Mouse (Mus musculus) brain, embryonic 14.5 days (tissue): ENCODE data around the gene Ager. TPM values are rescaled to one million over a fixed set of nuclear protein-coding genes. Genes with fewer than 3 reads are reported as not detected.
A peak's percentile ranks its signal among the peaks of the same experiment; 100 is the strongest.

Experiments
- DNase-seq: peaks from one replicate; pipeline ENCODE4 v3.0.0-alpha.2; 2011; ENCODE audit warnings: low read depth
- CTCF ChIP-seq: fragments of 200-500 bp; IDR thresholded peaks from 2 replicates; pipeline ENCODE4 v1.5.1; 2012; ENCODE audit warnings: inconsistent platforms, mild to moderate bottlenecking, moderate library complexity, borderline replicate concordance; ENCODE audit not compliant: insufficient read depth, insufficient read length; ENCODE audit errors: extremely low read depth
- POLR2A ChIP-seq: fragments of 200-500 bp; IDR thresholded peaks from 2 replicates; pipeline ENCODE4 v1.6.1; 2012; ENCODE audit warnings: mild to moderate bottlenecking, inconsistent platforms, borderline replicate concordance; ENCODE audit not compliant: poor library complexity, insufficient read depth, insufficient read length, severe bottlenecking; ENCODE audit errors: extremely low read depth
- polyA plus RNA-seq: library from polyadenylated mRNA; depleted of rRNA; stranded (reverse); fragments of >200 nt; gene quantifications from 2 replicates; pipeline ENCODE4 v1.2.3, GENCODE M21; 2012

Gene Ager
- polyA plus RNA-seq, 1 experiment = 5.1 TPM

DNA sequence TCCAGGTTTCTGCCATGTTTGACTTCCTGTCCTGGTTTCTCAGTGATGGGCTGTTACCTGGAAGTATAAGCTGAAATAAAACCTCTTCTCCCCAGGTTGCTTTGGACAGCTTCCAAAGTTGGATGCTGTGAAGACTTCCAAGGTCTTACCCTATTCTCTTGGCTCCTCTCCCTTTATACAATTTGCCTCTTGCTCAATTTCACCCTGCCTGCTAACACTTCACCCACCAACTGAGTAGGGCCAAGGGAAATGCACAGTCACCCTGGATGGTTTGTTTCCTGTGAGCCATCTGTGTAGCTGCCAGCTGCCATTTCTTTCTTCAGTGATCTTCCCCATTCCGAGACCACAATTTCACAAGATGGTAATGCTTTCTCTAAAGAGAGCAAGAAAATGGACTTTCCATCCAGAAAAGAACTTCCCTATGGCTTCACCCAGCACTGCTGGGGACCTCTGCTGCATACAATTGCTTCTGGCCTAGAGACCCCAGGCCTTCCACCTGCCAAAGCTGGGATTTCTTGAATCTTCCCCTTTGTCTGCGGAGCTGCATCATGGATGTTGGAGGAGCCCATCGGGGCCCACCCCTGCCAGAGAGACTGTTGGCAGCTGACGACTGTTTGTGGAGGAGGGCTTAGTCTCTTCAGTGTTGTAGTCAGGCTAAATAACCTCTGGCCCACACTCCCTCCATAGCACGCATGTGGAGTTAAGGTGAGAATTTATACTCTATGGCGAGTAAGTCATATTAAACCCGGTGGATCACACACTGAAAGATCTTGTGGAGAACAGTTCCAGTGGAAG lies 42.0 kb downstream of the Ager start:
- DNase-seq = no peak
- TF ChIP-seq CTCF (no peak), POLR2A (no peak)

DNA sequence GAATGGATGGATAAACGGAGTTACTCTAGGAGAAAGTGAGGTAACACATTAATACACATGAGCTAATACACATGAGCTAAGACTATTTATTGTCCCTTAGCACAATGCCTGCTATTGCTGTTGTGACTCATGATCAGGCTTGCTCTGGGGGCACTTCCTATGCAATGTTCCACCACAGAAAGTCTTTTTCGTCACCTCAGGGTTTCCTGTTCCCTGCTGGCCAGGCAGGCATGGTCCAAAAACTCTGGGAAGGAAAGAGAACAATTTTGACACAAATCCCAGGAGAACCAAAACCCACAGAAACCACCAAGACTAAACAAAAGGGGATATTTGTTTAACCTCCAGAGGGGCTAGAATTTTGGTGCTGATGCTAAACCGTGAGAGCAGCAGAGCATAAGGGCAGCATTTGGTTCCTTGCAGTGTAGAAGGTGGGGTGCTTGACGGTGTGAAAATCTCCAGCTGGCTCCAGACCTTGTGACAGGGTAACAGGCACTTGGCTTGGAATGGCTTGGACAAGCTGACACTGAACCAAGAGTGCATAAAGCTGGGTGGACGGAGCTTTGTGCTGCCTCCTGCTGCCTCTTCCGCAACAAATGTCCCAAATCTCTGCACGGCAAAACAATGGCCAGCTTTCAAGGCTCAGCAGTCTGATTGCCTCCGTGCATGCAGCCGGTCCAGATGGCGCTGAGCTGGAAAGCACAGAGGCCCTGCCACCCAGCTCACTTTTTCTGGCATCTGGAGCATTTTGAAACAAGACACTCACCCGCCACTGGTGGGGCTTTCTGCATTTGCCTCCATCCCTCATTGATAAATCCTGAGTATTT lies 43.3 kb downstream of the Ager start:
- TF ChIP-seq POLR2A = no peak
- no peak for TF ChIP-seq CTCF
- peak; percentile 85 for DNase-seq

DNA sequence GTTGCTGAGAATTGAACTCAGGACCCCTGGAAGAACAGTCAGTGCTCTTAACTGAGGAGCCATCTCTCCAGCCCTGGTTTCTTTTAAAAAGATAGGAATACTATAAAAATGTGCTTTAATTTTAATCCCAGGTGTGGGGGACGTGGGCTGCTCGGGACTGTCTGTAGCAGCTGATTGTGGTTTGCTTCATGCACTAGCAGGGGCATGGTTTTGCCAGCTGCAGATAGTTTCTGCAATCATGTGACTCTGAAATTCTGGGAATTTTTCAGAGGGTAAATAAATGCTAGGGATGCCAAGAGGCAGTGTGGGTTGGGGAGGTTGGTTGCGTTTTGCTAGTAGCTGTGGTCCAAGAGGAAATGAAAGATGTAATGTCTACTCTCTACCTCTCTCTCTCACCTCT lies 44.3 kb downstream of the Ager start:
- no peak for TF ChIP-seq POLR2A
- TF ChIP-seq CTCF = no peak
- DNase-seq = no peak

DNA sequence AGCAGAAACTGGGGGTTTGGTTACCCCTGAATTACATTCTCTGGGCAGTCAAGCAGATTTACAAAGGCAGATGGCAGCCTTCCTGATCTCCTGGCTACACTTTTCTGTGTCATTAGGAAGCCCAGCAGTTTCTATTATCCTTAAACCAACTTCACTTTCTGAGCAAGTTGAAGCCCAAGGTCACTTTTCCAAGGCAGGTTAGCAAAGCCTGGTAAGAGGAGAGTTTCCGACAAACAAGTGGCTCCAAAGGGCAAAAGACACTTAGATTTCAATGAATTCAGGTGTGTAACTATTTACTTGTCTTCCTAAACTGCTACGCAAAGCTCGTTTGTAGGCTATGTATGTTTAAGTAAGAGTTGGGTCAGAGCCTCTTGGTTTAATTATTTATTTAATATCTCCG lies 45.7 kb downstream of the Ager start:
- no peak for DNase-seq
- TF ChIP-seq POLR2A = no peak
- TF ChIP-seq CTCF = no peak

DNA sequence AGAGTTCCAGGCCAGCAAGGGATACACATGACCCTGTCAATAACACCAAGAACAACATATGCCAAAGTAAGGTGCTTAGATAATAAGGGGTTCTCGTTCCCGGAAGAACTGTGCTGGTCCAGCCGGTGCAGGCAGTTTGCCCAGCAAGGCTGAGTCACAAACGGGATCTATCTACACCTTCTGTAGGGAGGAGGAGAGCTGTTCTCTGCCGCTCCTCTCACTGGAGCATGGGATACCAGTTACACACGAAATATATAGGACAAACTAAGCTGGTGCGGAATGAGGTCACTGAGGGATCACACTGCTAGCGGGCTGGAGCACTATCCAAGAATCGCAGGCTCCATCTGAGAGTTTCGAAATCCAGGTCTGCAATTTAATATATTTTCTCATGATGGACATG lies 46.3 kb downstream of the Ager start:
- no peak for DNase-seq
- TF ChIP-seq POLR2A = no peak

DNA sequence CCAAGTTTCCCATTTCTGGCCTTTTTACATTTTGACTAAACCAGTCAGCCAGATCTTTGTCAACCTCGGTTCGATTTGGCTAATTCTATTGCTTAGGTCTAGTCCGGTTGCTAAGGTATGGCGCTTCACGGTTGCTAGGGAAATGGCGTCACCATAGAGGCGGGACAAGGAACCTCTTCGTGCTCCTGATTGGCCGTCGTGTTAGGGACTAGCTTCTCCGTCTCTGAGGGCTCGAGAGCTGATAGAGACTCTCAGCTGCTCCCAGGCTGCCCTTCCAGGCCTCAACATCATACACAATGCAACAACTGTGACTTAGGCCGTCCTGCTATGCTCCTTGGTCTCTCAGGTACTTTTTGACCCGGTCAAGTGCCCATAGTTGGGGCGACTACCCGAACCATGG lies 46.9 kb downstream of the Ager start, which contains the start of gene Fkbpl:
Gene Fkbpl, plus strand, starts transcription at position 157 of the 400 bp plus-strand sequence.
- no peak for TF ChIP-seq CTCF
- peak; percentile 28; the same call in 1 of the 2 replicates for TF ChIP-seq POLR2A
- DNase-seq = peak; percentile 99

DNA sequence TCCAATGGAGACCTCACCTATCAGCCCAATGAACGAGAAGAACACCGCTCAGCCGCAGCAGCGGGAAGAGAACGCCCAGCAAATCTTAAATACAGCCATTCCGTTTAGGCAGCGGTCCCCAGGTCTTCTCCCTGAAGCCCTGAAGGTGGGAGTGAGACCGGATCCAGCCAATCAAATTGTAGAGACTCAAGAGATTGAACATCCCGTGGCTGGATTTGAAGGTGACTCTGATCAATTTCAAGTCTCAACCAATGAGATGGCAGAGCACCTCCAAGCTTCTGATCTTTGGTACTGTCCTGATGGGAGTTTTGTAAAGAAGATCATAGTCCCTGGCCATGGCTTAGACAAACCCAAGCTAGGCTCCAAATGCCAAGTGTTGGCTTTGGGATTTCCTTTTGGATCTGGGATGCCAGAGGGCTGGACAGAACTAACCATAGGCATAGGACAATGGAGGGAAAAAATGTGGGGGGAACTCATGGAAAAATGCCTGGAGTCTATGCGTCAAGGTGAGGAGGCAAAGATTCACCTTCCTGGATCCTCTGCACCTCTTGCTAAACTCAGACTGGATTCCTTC lies 47.7 kb downstream of the Ager start:
- no peak for DNase-seq
- TF ChIP-seq CTCF = no peak
- no peak for TF ChIP-seq POLR2A

DNA sequence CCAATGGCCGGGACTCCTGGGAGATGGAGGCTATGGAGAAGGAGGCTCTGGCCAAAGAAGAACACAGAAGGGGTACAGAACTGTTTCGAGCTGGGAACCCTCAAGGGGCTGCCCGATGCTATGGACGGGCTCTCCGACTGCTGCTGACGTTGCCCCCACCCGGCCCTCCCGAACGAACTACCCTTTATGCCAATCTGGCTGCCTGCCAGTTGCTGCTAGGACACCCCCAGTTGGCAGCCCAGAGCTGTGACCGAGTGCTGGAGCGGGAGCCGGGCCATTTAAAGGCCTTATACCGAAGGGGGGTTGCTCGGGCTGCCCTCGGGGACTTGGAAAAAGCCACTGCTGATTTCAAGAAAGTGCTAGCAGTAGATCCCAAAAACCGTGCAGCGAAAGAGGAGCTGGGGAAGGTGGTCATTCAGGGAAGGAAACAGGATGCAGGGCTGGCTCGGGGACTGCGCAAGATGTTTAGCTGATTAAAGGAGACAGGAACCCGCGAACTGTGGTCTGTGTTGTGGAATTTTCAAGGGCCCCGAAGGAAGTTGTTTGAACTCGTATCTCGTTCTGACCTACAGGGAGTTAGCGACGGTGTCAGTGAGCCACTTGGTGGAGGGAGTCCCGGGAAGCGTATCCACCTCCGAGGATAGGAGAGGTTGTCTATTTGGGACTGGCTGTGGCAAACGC lies 48.3 kb downstream of the Ager start:
- DNase-seq = no peak

DNA sequence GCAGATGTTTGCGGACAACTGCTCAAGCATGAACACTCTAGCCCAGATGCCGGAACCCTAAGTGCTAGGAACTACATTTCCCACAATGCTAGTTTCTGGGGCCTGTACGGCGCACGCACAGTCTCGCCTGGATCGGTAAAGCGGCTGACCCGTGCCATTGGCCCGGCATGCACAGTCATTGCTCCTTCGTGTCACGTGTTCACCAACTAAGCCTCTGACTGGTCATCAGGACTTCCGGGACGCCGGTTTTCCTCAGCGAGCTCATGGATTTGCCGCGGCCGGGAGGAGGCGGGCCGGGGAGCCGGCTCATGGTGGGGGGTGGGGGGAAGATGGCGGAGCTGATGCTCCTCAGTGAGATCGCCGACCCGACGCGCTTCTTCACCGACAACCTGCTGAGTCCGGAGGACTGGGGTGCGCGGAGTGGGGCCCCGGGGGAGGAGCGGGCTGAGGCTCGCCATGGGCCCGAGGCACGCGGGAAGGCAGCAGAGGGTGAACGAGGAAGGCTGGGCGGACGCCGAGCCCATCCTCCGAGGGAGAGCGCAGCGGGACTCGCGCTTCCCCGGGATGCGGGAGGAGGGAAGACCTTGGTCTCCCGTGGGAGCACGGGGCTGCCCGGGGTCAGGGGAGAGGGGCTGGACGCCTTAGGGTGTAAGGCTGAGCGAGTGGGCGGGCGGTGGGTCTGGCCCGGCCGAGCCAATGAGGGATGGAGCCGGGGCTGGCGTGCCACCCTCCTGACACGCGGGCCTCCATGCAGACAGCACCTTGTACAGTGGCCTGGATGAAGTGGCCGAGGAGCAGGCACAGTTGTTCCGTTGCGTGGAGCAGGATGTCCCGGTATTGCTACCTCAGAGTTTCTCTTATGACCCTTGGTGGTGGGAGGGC lies 49.5 kb downstream of the Ager start, which contains the start of gene Atf6b:
Gene Atf6b, plus strand, starts transcription at position 241 of the 882 bp plus-strand sequence.
- DNase-seq = peak; percentile 99
- no peak for TF ChIP-seq CTCF
- TF ChIP-seq POLR2A = peak; percentile 91

More for the DNA sequence above, 48.3 kb downstream of the Ager start:
- TF ChIP-seq CTCF (no peak), POLR2A (no peak)
